Mouse (Mus musculus) liver, adult 2 months (tissue): ENCODE results near the gene Foxp1.

Source experiments
- CTCF ChIP-seq: fragments of 200-500 bp; IDR thresholded peaks from 2 replicates; pipeline ENCODE4 v1.5.1; 2011; ENCODE audit warnings: low read depth, low read length, control low read depth
- POLR2A ChIP-seq: fragments of 200-500 bp; IDR thresholded peaks from 2 replicates; pipeline ENCODE4 v1.6.1; 2011; ENCODE audit warnings: low read length, control low read depth; ENCODE audit not compliant: insufficient read depth; ENCODE audit errors: extremely low read depth

GRCm38 (mm10) chr6:99485884-99486640 is 36.5 kb downstream of the Foxp1 start:
- TF ChIP-seq CTCF (no peak), POLR2A (no peak)
